Mouse (Mus musculus) stomach, adult 2 months (tissue): ENCODE measurements around the gene Gpr183. TPM values are rescaled to one million over a fixed set of nuclear protein-coding genes. Genes with fewer than 3 reads are reported as not detected.

ENCODE experiments used
- polyA plus RNA-seq: library from polyadenylated mRNA; depleted of rRNA; stranded (reverse); fragments of >200 nt; gene quantifications from 2 replicates; pipeline ENCODE4 v1.2.3, GENCODE M21; 2012; rRNA removed

The Gpr183 gene
- 0.58 and 0.59 TPM in 2 replicates for polyA plus RNA-seq

DNA sequence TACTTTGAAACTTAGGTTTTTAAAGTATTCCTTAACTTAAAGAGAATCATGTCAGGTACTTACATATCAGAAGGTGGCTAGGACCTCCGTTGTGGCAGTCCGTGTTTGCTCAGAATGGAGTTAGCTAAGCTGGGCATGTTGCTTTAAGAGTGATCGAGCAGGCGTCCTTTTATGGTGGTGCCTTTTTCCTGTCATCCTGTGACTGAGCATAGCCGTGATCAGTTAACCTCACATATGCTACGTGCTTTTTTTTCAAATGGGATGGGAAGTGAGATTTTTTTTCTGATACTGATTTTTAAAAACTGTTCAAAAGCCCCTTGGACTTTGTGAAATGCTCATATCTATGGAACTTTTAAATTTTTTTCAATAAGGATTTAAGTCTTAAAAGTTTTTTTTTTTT is at the start of gene Gpr183:
Gpr183 (minus strand) TSS at position 206 of the 400 bp plus-strand sequence.

GRCm38 (mm10) chr14:121915621-121916020 is 49.4 kb downstream of the Gpr183 start, which contains the start of gene Gpr18:
TSS of gene Gpr18 (minus strand) at chr14:121915781.

Other genes with a start within 250 kb of the Gpr183 start
- 3.3 and 5.7 TPM in 2 replicates for gene Dock9, start 167.4 kb downstream of the Gpr183 start, polyA plus RNA-seq
- gene Ubac2, start 86.6 kb downstream of the Gpr183 start, polyA plus RNA-seq = 25.2 and 37.8 TPM in 2 replicates
- 0.16 and 0.28 TPM in 2 replicates for gene Gpr18, start 49.4 kb downstream of the Gpr183 start, polyA plus RNA-seq
- not detected in 2 replicates for gene Timm8a2, start 69.5 kb upstream of the Gpr183 start, polyA plus RNA-seq
- 152 and 393 TPM in 2 replicates for gene Tm9sf2, start 141.8 kb upstream of the Gpr183 start, polyA plus RNA-seq
- 2.3 and 3.0 TPM in 2 replicates for gene Clybl, start 216.5 kb upstream of the Gpr183 start, polyA plus RNA-seq